Mouse (Mus musculus) spleen, adult 12 weeks (tissue): ENCODE results near the gene Snap23.
"Not testable (repeated sequence)": the region's sequence is repeated elsewhere in the genome, so short reads cannot be mapped to it uniquely, and the experiment has no call there.

Source experiments
- DNase-seq: peaks from one replicate; pipeline ENCODE4 v3.0.0; 2022; ENCODE audit warnings: low spot score

Gene Snap23

GRCm38 (mm10) chr2:120566886-120567797 lies at the start of gene Snap23:
Snap23 (plus strand) TSS chr2:120567671.
- DNase-seq = peak; percentile 85

DNA sequence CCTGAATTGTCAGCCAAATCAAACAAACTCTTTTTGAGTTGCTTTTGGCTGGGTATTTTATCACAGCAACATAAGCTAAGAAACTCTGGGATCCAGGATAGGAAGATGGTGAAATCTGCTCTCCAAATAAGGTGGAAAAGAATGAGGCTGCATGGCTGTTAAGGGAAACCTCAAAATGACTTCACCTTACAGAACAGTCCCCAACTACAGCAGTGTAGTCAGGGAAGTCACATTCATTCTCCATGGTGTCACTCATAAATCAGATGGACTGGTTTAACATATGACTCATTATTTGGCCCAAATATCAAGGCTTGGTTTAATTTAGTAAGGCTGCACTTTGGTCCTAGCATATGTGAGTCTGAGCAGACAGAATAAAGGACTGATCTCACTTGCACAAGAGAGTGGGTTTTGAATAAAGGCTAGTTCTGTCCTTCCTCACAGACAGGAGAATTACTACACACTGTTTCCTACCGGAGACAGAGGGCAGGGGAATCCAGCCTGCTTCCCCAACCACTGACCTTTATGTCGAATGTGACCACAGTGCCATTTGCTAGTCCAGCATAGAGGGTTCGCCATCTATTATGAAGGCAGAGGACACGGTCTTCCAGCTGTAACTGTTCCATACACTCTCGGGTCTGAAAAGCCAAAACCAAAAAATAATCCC lies 48.8 kb upstream of the Snap23 start:
- no peak for DNase-seq

GRCm38 (mm10) chr2:120526771-120527170 lies 40.7 kb upstream of the Snap23 start:
- DNase-seq = no peak

DNA sequence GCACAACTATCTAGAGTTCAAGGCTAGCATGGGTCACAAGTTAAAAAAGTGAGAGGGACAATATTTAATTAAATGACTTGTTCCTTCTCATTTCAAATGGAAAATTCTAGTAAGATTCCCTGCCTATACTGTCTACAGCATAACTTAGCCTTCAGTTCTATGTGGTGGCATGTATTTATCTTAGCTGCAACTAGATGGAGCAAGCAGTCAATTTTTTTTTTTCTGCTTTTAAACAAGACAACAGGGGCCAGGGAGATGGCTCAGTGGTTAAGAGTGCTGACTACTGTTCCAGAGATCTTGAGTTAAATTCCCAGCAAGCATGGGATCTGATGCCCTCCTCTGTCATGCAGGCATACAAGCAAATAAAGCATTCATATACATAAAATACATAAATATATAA lies 37.9 kb upstream of the Snap23 start:
- DNase-seq = no peak

DNA sequence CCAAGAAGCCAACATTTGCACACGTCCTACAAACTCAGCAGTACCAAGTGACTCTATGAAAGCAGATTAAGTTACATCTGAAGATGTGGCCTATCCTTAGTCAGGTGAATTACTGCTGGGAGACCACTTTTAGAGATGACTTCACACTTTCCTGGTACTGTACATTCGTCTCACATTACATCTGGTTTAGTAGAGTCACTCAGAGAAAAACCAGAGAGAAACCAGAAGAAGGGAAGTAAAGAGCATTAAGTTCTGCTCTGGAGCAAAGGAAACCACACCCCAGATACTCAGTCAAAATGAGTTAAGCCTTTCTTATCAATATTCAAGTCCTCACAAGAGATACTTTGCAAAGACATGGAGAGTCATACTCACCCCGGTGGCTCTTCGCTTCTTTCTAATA lies 36.2 kb upstream of the Snap23 start:
- DNase-seq = no peak

GRCm38 (mm10) chr2:120539333-120539732 lies 28.1 kb upstream of the Snap23 start:
- DNase-seq = no peak

DNA sequence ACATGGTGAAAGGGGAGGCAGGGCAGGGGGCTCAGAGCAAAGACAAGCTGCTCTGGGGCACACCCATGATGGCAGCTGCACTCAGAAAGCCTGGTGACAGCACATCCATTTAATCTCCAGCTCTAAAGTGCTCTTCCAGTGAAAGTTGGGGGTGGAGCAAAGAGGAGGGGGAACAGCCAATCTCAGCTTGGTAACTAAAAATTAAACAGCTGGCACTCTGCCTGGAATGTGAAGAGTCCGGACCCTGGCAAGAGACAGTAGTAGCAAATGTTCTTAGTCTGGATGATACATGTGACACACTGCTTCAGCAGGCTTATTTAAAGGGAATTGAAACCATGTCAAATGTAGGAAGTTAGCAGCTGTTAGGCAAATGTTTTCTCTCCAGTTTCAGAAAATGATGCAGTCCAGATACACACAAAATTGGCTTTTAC lies 27.7 kb upstream of the Snap23 start:
- DNase-seq = no peak

GRCm38 (mm10) chr2:120544732-120545131 lies 22.7 kb upstream of the Snap23 start:
- DNase-seq = no peak

DNA sequence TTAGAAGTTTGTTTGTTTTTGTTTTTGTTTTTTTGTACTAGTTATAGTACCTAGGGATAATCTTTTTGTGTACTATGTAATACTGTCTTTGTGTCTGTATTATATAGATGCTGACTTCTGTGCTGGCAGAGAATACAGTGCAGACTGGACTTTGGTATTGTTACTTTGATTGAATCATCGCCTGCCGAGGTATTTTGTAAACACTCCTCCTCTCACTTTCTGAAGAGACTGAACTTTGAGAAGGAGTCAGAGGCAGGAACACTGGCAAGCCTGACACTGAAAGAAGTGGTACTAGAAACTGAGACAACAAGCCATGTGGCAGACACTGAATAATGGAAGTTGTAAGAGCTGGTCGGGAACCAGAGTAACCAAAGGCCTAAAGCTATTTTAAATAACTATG lies 10.6 kb upstream of the Snap23 start:
- DNase-seq = no peak

DNA sequence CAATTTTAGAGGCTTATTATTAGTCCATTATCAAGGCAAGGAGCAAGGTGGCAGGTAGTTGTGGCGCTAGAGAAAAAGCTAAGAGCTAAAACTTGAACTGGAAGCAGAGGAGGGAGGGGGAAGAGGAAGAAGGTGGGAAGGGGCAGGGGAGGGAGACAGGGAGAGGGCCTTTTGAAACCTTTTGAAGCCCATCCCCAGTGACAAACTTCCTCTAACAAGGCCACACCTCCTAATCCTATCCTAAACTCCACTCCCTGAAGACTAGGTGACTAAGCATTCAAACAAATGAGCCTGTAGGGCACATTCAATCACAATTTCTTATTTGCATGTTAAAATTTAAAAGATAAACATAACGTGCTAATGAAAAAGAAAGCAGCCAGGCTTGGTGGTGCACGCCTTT lies 8.7 kb upstream of the Snap23 start:
- DNase-seq = no peak

DNA sequence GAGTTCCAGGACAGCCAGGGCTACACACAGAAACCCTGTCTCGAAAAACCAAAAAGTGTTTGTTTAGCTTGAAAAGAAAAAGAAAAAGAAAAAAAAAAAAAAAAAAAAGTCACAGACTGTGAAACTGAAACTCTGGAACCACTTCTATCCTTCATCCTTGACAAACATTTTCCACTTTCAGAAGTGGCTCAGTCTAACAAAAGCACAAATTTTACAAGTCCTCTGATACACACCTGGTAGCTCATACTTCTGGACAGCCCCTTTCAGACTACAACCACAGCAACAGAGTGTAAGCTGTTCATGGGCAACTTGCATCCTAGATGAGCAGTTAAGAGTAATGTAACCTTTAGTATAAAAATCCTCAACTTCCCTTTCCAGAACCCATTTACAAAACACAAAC lies 5.9 kb upstream of the Snap23 start:
- no peak for DNase-seq

- DNase-seq = no peak
These were observed 4.6 kb upstream of the Snap23 start for GRCm38 (mm10) chr2:120562859-120563234.

GRCm38 (mm10) chr2:120563235-120563990 lies 4.1 kb upstream of the Snap23 start, which contains the start of gene Zfp106:
Zfp106 (minus strand) TSS chr2:120563843.
- peak; percentile 77 for DNase-seq

- DNase-seq = not testable (repeated sequence)
These were observed 2.8 kb upstream of the Snap23 start for GRCm38 (mm10) chr2:120564548-120565188.

DNA sequence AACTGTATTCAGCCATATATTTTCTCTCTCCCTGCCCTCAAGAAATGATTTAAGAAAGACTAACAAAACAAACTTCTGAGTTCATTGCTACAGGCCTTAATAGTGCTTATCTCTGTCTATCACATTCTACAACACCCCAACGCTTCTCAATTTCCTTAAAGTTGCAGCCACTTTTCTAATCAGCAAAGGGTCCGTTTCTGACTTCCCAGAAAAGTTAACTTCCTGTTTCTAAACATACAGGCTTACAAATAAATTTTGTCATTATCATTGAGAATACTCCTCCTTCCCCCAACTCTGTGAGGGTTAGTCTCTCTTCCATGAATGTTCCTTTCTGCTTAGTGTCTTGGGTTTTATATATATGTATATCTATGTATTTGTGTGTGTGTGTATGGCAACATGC lies 2.1 kb upstream of the Snap23 start:
- DNase-seq = no peak

DNA sequence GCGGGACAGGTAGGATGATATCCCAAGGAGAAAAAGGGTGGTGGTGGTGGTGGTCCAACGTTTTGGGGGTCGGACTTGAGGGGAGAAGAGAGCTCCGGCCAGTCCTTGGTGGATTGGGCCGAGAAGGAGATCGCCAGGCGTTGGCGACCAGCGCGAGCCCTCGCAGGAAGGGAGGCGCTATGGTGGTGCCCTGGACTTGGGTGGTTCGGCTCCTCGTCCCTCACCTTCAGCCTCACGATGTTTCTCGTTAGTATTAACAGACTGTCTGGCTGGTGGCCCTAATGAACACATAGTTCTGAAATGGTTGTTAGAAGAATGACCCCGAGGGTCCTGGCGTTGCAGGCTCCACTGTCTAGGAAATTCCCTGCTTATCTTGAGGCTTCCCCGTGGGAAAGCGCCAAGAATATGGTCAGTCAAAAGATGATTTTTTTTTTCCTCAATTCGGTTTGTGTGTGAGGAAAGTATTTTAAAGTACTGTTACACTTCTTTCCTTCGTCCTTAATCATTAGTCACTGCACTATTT lies 388 bp downstream of the Snap23 start:
- DNase-seq = no peak

GRCm38 (mm10) chr2:120571081-120571480 lies 3.6 kb downstream of the Snap23 start:
- no peak for DNase-seq

- not testable (repeated sequence) for DNase-seq
These were observed 4.7 kb downstream of the Snap23 start for GRCm38 (mm10) chr2:120572161-120572560.

- DNase-seq = no peak
These were observed 7.7 kb downstream of the Snap23 start for GRCm38 (mm10) chr2:120575121-120575520.

- DNase-seq = no peak
These were observed 8.5 kb downstream of the Snap23 start for GRCm38 (mm10) chr2:120575978-120576377.

- DNase-seq = no peak
These were observed 10.3 kb downstream of the Snap23 start for GRCm38 (mm10) chr2:120577799-120578198.

DNA sequence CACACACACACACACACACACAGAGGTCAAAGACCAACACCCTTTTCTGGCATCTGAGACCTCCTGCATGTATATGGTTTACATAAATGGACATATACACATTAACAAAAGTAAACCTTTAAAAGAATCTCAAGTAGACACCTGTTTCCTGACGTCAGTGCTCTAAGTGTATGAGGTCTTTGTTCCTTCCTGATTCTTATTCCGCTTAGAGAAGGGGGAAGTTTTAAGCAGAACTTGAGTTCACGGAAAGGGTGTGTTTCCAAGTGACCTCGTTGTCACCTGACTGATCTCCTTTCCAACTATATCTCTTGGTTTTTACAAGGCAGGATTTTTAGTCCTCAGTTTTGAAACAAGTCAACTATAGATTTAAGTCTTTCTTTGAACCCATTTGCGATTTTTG lies 10.8 kb downstream of the Snap23 start:
- DNase-seq = no peak
